Comparison of ENCODE assay signal across 28 mouse cellular contexts in the genomic region with DNA sequence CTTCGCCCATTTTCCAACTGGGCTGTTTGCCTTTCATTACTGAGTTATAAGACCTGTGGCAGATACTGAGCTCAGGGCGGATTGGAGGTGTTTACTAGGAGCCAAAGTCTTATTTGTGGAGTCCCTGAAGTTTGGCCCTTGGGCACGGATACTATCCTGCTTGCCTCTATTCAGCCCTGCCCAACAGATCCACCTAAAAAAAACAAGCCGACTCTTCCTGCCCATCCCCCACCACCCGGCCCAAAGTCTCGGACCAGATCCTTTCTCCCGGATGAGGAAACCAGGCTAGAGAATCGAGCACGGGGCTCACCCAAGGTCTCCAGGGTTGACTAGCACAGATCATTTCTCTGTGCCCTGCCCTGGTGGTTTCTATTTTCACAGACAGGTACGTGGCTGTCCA. TPM values are rescaled to one million over a fixed set of nuclear protein-coding genes. Genes with fewer than 3 reads are reported as not detected.
DNase-seq lines count a peak whose midpoint lies in the region; ATAC-seq and TF ChIP-seq lines count a peak whose summit lies in the region.
"Had no signal": no experiment of that assay in that cellular context is flagged by ENCODE, and none has a peak within 500 bp of the region (broad histone marks: within the 10 kb centered on the region; RNA-seq: fewer than 3 reads in every experiment).

No protein-coding gene starts in this region.

- H3K4me3 ChIP-seq in kidney, adult 2 months (ENCODE audit: insufficient read depth, low read depth, low read length): no peak overlapping the region
- H3K4me3 ChIP-seq in E14TG2a.4 (replicated peaks; ENCODE audit: low read length): peak overlapping the region; percentile 62
- H3K4me3 ChIP-seq in liver, embryonic 15.5 days (replicated peaks): no peak overlapping the region
- no peak overlapping the region for H3K4me3 ChIP-seq in embryonic facial prominence, embryonic 10.5 days
- H3K4me3 ChIP-seq: embryonic facial prominence, embryonic 13.5 days; erythroblast, embryonic 14.5 days; forebrain, embryonic 12.5 days; gastrocnemius, adult 2 months; layer of hippocampus, adult 2 months; limb, embryonic 12.5 days; lung, embryonic 15.5 days; megakaryocyte, embryonic 14.5 days; midbrain, embryonic 15.5 days; neural tube, embryonic 12.5 days had no signal

- H3K9ac ChIP-seq in liver, embryonic 15.5 days: no peak overlapping the region
- H3K9ac ChIP-seq: embryonic facial prominence, embryonic 13.5 days; forebrain, embryonic 12.5 days; hindbrain, embryonic 14.5 days; limb, embryonic 12.5 days; lung, embryonic 15.5 days; midbrain, embryonic 15.5 days; neural tube, embryonic 12.5 days had no signal

- no peaks in the 10 kb centered on the region for H3K27me3 ChIP-seq in kidney, adult 2 months (replicated peaks; ENCODE audit: control insufficient read depth, insufficient read depth, low read length)
- H3K27me3 ChIP-seq in E14TG2a.4 (ENCODE audit: insufficient read depth, low read length): peaks cover 2% of the 10 kb centered on the region
- peaks cover 27% of the 10 kb centered on the region for H3K27me3 ChIP-seq in liver, embryonic 15.5 days
- peaks cover 31% of the 10 kb centered on the region for H3K27me3 ChIP-seq in embryonic facial prominence, embryonic 10.5 days (replicated peaks; ENCODE audit: low read depth, poor library complexity, severe bottlenecking)

- 0 out of 2 replicates have a peak, but pooled peaks have one; percentile 19 for ATAC-seq in liver, embryonic 15.5 days (ENCODE audit: insufficient read depth)
- ATAC-seq: CD4-positive, CD25-positive, alpha-beta regulatory T cell, adult 4 months; inflammation-experienced regulatory T-cells, adult 6 months; midbrain, embryonic 15.5 days had no signal

- H3K36me3 ChIP-seq in kidney, adult 2 months (ENCODE audit: control insufficient read depth, insufficient read depth, low read length): no peaks in the 10 kb centered on the region
- H3K36me3 ChIP-seq in E14TG2a.4 (ENCODE audit: insufficient read depth, low read length): no peaks in the 10 kb centered on the region
- no peaks in the 10 kb centered on the region for H3K36me3 ChIP-seq in liver, embryonic 15.5 days (replicated peaks)
- no peaks in the 10 kb centered on the region for H3K36me3 ChIP-seq in embryonic facial prominence, embryonic 10.5 days (replicated peaks)
- H3K36me3 ChIP-seq: embryonic facial prominence, embryonic 13.5 days; forebrain, embryonic 12.5 days; limb, embryonic 12.5 days; lung, embryonic 15.5 days; midbrain, embryonic 15.5 days; neural tube, embryonic 12.5 days had no signal

- DNase-seq in kidney, adult 2 months: peak; percentile 56
- no peak for DNase-seq in kidney, adult 8-10 months
- peak; percentile 72 for DNase-seq in R1 (ENCODE audit: low read depth, low spot score)
- no peak for DNase-seq in embryonic facial prominence, embryonic 10.5 days (ENCODE audit: low spot score)
- DNase-seq in frontal cortex, postnatal 14 days (ENCODE audit: low spot score in 2 of 2): no peak
- no peak for DNase-seq in Muller cell, postnatal 12 days (ENCODE audit: inconsistent ontology term)
- DNase-seq: cerebellum, adult 18-20 months; cerebellum, postnatal 25 days; gastrocnemius, adult 2 months; heart, postnatal 4 days; layer of hippocampus, postnatal 36 days; lung, postnatal 36 days; right cerebral cortex, postnatal 25 days; thymus, postnatal 14 days had no signal

- no peak for TF ChIP-seq CTCF in kidney, adult 2 months (conservative IDR thresholded peaks at IDR 0.05; ENCODE audit: insufficient read depth, insufficient read length, low read depth, low read length)
- TF ChIP-seq CTCF in E14TG2a.4 (conservative IDR thresholded peaks at IDR 0.05; ENCODE audit: low read length): no peak

- TF ChIP-seq POLR2A in kidney, adult 2 months (IDR thresholded peaks at IDR 0.05; ENCODE audit: low read depth, low read length): no peak

- peaks cover 6% of the 10 kb centered on the region; the same call in 1 of the 2 replicates for H3K4me1 ChIP-seq in kidney, adult 2 months (ENCODE audit: control insufficient read depth, insufficient read depth, low read length)
- peaks cover 72% of the 10 kb centered on the region for H3K4me1 ChIP-seq in E14TG2a.4 (replicated peaks; ENCODE audit: low read depth, low read length)
- peaks cover 43% of the 10 kb centered on the region for H3K4me1 ChIP-seq in liver, embryonic 15.5 days (replicated peaks)
- peaks cover 39% of the 10 kb centered on the region for H3K4me1 ChIP-seq in embryonic facial prominence, embryonic 10.5 days

- 61% methylated on average over 10 of the region's 10 CpGs for WGBS in kidney, adult 2 months
- WGBS in liver, embryonic 15.5 days (ENCODE audit: insufficient replicate concordance): 39% methylated on average over 10 of the region's 10 CpGs
- WGBS in embryonic facial prominence, embryonic 10.5 days: 52% methylated on average over 10 of the region's 10 CpGs

- no peaks in the 10 kb centered on the region for H3K9me3 ChIP-seq in E14TG2a.4 (ENCODE audit: low read length)
- no peaks in the 10 kb centered on the region for H3K9me3 ChIP-seq in liver, embryonic 15.5 days (replicated peaks)
- no peaks in the 10 kb centered on the region for H3K9me3 ChIP-seq in embryonic facial prominence, embryonic 10.5 days
- H3K9me3 ChIP-seq: embryonic facial prominence, embryonic 13.5 days; forebrain, embryonic 12.5 days; limb, embryonic 12.5 days; lung, embryonic 15.5 days; midbrain, embryonic 15.5 days; neural tube, embryonic 12.5 days had no signal

- no peak overlapping the region for H3K27ac ChIP-seq in kidney, adult 2 months (ENCODE audit: insufficient read depth, low read depth, low read length)
- no peak overlapping the region for H3K27ac ChIP-seq in liver, embryonic 15.5 days (replicated peaks)
- no peak overlapping the region for H3K27ac ChIP-seq in embryonic facial prominence, embryonic 10.5 days (replicated peaks)
- H3K27ac ChIP-seq: embryonic facial prominence, embryonic 13.5 days; forebrain, embryonic 12.5 days; gastrocnemius, adult 2 months; hindbrain, embryonic 14.5 days; layer of hippocampus, adult 2 months; limb, embryonic 12.5 days; lung, embryonic 15.5 days; midbrain, embryonic 15.5 days; neural tube, embryonic 12.5 days had no signal

- H3K4me2 ChIP-seq in liver, embryonic 15.5 days: peak overlapping the region; percentile 24; the same call in 1 of the 2 replicates
- H3K4me2 ChIP-seq: embryonic facial prominence, embryonic 13.5 days; forebrain, embryonic 12.5 days; hindbrain, embryonic 14.5 days; limb, embryonic 12.5 days; lung, embryonic 15.5 days; midbrain, embryonic 15.5 days; neural tube, embryonic 12.5 days had no signal

RNA-seq across cellular contexts. Expression of a gene that starts 4.9 kb away (rescaled TPM):
- 26.7 and 36.7 TPM in 2 replicates for polyA plus RNA-seq in kidney, adult 2 months (2012; rRNA removed)
- 1.2 and 2.1 TPM in 2 replicates for polyA plus RNA-seq in liver, embryonic 15.5 days (2015; fragmentation: Nextera tagmentation; extraction: Ambion mirVana)
- 18.2 and 18.8 TPM in 2 replicates for polyA plus RNA-seq in embryonic facial prominence, embryonic 10.5 days (2016; fragmentation: Nextera tagmentation; extraction: Ambion mirVana)
- polyA plus RNA-seq: CD4-positive, CD25-positive, alpha-beta regulatory T cell, adult 4 months; inflammation-experienced regulatory T-cells, adult 6 months had no signal

RNA-seq across cellular contexts. Expression of a gene that starts 27.8 kb away (rescaled TPM):
- polyA plus RNA-seq in kidney, adult 2 months (2012; rRNA removed): 111 and 121 TPM in 2 replicates
- 26.6 and 27.1 TPM in 2 replicates for polyA plus RNA-seq in liver, embryonic 15.5 days (2015; fragmentation: Nextera tagmentation; extraction: Ambion mirVana)
- polyA plus RNA-seq in embryonic facial prominence, embryonic 10.5 days (2016; fragmentation: Nextera tagmentation; extraction: Ambion mirVana): 39.6 and 41.7 TPM in 2 replicates

RNA-seq across cellular contexts. Expression of a gene that starts 34.4 kb away (rescaled TPM):
- 37.5 and 44.1 TPM in 2 replicates for polyA plus RNA-seq in kidney, adult 2 months (2012; rRNA removed)
- 0.18 and 0.38 TPM in 2 replicates for polyA plus RNA-seq in liver, embryonic 15.5 days (2015; fragmentation: Nextera tagmentation; extraction: Ambion mirVana)
- polyA plus RNA-seq in embryonic facial prominence, embryonic 10.5 days (2016; fragmentation: Nextera tagmentation; extraction: Ambion mirVana): 16.7 and 17.5 TPM in 2 replicates
- polyA plus RNA-seq: erythroblast, embryonic 14.5 days; hindbrain, embryonic 14.5 days; inflammation-experienced regulatory T-cells, adult 6 months; midbrain, embryonic 15.5 days had no signal

RNA-seq across cellular contexts. Expression of a gene that starts 42.1 kb away (rescaled TPM):
- polyA plus RNA-seq in kidney, adult 2 months (2012; rRNA removed): 3.9 and 4.1 TPM in 2 replicates
- 1.1 and 1.3 TPM in 2 replicates for polyA plus RNA-seq in liver, embryonic 15.5 days (2015; fragmentation: Nextera tagmentation; extraction: Ambion mirVana)
- 13.5 and 13.8 TPM in 2 replicates for polyA plus RNA-seq in embryonic facial prominence, embryonic 10.5 days (2016; fragmentation: Nextera tagmentation; extraction: Ambion mirVana)

RNA-seq across cellular contexts. Expression of a gene that starts 49.0 kb away (rescaled TPM):
- 33.7 and 38.0 TPM in 2 replicates for polyA plus RNA-seq in kidney, adult 2 months (2012; rRNA removed)
- 17.2 and 21.3 TPM in 2 replicates for polyA plus RNA-seq in liver, embryonic 15.5 days (2015; fragmentation: Nextera tagmentation; extraction: Ambion mirVana)
- 14.8 and 17.0 TPM in 2 replicates for polyA plus RNA-seq in embryonic facial prominence, embryonic 10.5 days (2016; fragmentation: Nextera tagmentation; extraction: Ambion mirVana)

Comparison
In these comparisons a context has a peak if more than half of its experiments do, and no peak if none do; other contexts are left out.
1. DNase-seq: peak in kidney, adult 2 months (single experiment) and R1 (single experiment); none in kidney, adult 8-10 months (0 of 2), embryonic facial prominence, embryonic 10.5 days (single experiment), frontal cortex, postnatal 14 days (0 of 2) and Muller cell, postnatal 12 days (single experiment).
2. RNA of a gene that starts 34.4 kb away (polyA plus RNA-seq): 37.5 to 44.1 TPM in kidney, adult 2 months and 16.7 to 17.5 TPM in embryonic facial prominence, embryonic 10.5 days; 0.18 to 0.38 TPM in liver, embryonic 15.5 days; every median in the first group is over 10 times any median in the second.